Mouse (Mus musculus) midbrain, postnatal 0 days (tissue): ENCODE data around the gene H3f3a. TPM values are rescaled to one million over a fixed set of nuclear protein-coding genes. Genes with fewer than 3 reads are reported as not detected.

Source experiments
- ATAC-seq: fragments of 200-750 bp; cut with Nextera tagmentation; 2 replicates; pipeline ENCODE4 v1.8.0; 2017; ENCODE audit warnings: moderate number of reproducible peaks, mild to moderate bottlenecking, moderate TSS enrichment, moderate library complexity; ENCODE audit not compliant: low FRiP score
- DNase-seq: peaks from one replicate; pipeline ENCODE4 v3.0.0-alpha.2; 2015; ENCODE audit warnings: low spot score
- H3K27ac ChIP-seq: fragments of 300-500 bp; sonication (generic); 2 replicates; pipeline ENCODE4 v1.5.1; 2014; ENCODE audit warnings: low read depth, mild to moderate bottlenecking, low read length, mixed read lengths
- H3K27me3 ChIP-seq: fragments of 300-500 bp; sonication (generic); 2 replicates; pipeline ENCODE4 v1.6.1; 2014; ENCODE audit warnings: low read length, control low read depth, mixed read lengths; ENCODE audit not compliant: insufficient read depth
- H3K36me3 ChIP-seq: fragments of 300-500 bp; sonication (generic); 2 replicates; pipeline ENCODE4 v1.6.1; 2014; ENCODE audit warnings: low read length, control low read depth, mixed read lengths; ENCODE audit not compliant: insufficient read depth
- H3K4me1 ChIP-seq: fragments of 300-500 bp; sonication (generic); 2 replicates; pipeline ENCODE4 v1.6.1; 2014; ENCODE audit warnings: mild to moderate bottlenecking, control low read depth, antibody characterized with exemption, low read length, mixed read lengths; ENCODE audit not compliant: insufficient read depth
- H3K4me2 ChIP-seq: fragments of 300-500 bp; sonication (generic); 2 replicates; pipeline ENCODE4 v1.6.1; 2014; ENCODE audit warnings: low read depth, mild to moderate bottlenecking, low read length, mixed read lengths; ENCODE audit not compliant: poor library complexity, severe bottlenecking
- H3K4me3 ChIP-seq: fragments of 300-500 bp; sonication (generic); 2 replicates; pipeline ENCODE4 v1.5.1; 2014; ENCODE audit warnings: low read depth, mild to moderate bottlenecking, low read length, moderate library complexity
- H3K9ac ChIP-seq: fragments of 300-500 bp; sonication (generic); replicated peaks from 2 replicates; pipeline ENCODE4 v1.6.1; 2014; ENCODE audit warnings: mild to moderate bottlenecking, low read length, moderate library complexity, mixed read lengths; ENCODE audit not compliant: poor library complexity, severe bottlenecking
- H3K9me3 ChIP-seq: fragments of 300-500 bp; sonication (generic); 2 replicates; pipeline ENCODE4 v1.6.1; 2016; ENCODE audit warnings: low read length, control low read depth
- CTCF ChIP-seq: IDR thresholded peaks from 2 replicates; pipeline ENCODE4 v1.5.1; 2016; ENCODE audit warnings: antibody characterized with exemption, mild to moderate bottlenecking
- WGBS: fragments of 180-500 bp; shearing (Covaris S2); extraction: QIAGEN DNeasy Blood & Tissue Kit; methylation state at CpG from one replicate; pipeline ENCODE4 v1.1.7; 2014; 5-methylcytosine and 5-hydroxymethylcytosine counted together
- polyA plus RNA-seq: library from polyadenylated mRNA; unstranded; fragments of >200 nt; fragmentation: Nextera tagmentation; extraction: Ambion mirVana; gene quantifications from 2 replicates; pipeline ENCODE4 v1.2.1, GENCODE M21; 2015
- total RNA-seq: library from RNA; depleted of rRNA; stranded (reverse); fragments of >200 nt; gene quantifications from 2 replicates; pipeline ENCODE4 v1.2.3, GENCODE M21; 2014

H3f3a gene
- total and polyA plus RNA-seq, 2 experiments from 2014 or later, result 1,783 to 2,039 TPM

- WGBS, result 26% methylated on average over 12 of the region's 12 CpGs
- TF ChIP-seq CTCF, result no peak
- no peak overlapping the region for H3K4me3 ChIP-seq
- H3K27me3 ChIP-seq, result no peaks in the 10 kb centered on the region
- no peaks in the 10 kb centered on the region for H3K9me3 ChIP-seq
- ATAC-seq (no peak), DNase-seq (no peak)
- H3K9ac ChIP-seq, result peak overlapping the region; percentile 36; the same call in 1 of the 2 replicates
- peak overlapping the region; percentile 82 for H3K4me2 ChIP-seq
- no peaks in the 10 kb centered on the region for H3K36me3 ChIP-seq
- 0 out of 2 replicates have a peak, but pooled peaks cover 3% of the 10 kb centered on the region for H3K4me1 ChIP-seq
- peak overlapping the region; percentile 48; the same call in 1 of the 2 replicates for H3K27ac ChIP-seq
Observed at GRCm38 (mm10) chr1:180815371-180816024, 1.8 kb upstream of the H3f3a start.

- DNase-seq (peak; percentile 96), ATAC-seq (peak; percentile 96)
- no peaks in the 10 kb centered on the region for H3K27me3 ChIP-seq
- H3K9me3 ChIP-seq, result no peaks in the 10 kb centered on the region
- peak overlapping the region; percentile 98 for H3K9ac ChIP-seq
- H3K36me3 ChIP-seq, result 0 out of 2 replicates have a peak, but pooled peaks cover 3% of the 10 kb centered on the region
- whole genome bisulfite sequencing, result under 1% methylated on average over 24 of the region's 65 CpGs
- peak overlapping the region; percentile 82 for H3K4me2 ChIP-seq
- peaks cover 3% of the 10 kb centered on the region; the same call in 1 of the 2 replicates for H3K4me1 ChIP-seq
- peak overlapping the region; percentile 100 for H3K27ac ChIP-seq
- H3K4me3 ChIP-seq, result peak overlapping the region; percentile 57
- TF ChIP-seq CTCF, result no peak
Observed at GRCm38 (mm10) chr1:180813409-180813884, 296 bp downstream of the H3f3a start.

- peak overlapping the region; percentile 57 for H3K4me3 ChIP-seq
- ATAC-seq (no peak), DNase-seq (peak; percentile 62)
- peak overlapping the region; percentile 100 for H3K27ac ChIP-seq
- under 1% methylated on average over 71 of the region's 71 CpGs for WGBS
- no peaks in the 10 kb centered on the region for H3K27me3 ChIP-seq
- H3K36me3 ChIP-seq, result 0 out of 2 replicates have a peak, but pooled peaks cover 7% of the 10 kb centered on the region
- peaks cover 3% of the 10 kb centered on the region; the same call in 1 of the 2 replicates for H3K4me1 ChIP-seq
- peak overlapping the region; percentile 88 for H3K9ac ChIP-seq
- TF ChIP-seq CTCF, result no peak
- H3K9me3 ChIP-seq, result no peaks in the 10 kb centered on the region
- H3K4me2 ChIP-seq, result peak overlapping the region; percentile 39
Observed at GRCm38 (mm10) chr1:180812463-180813408, 1.0 kb downstream of the H3f3a start.

GRCm38 (mm10) chr1:180811596-180812462, 1.9 kb downstream of the H3f3a start:
- ATAC-seq, result no peak
- peak overlapping the region; percentile 88 for H3K9ac ChIP-seq
- H3K4me2 ChIP-seq, result peak overlapping the region; percentile 48
- DNase-seq, result no peak
- H3K4me3 ChIP-seq, result peak overlapping the region; percentile 57
- H3K27ac ChIP-seq, result peak overlapping the region; percentile 100
- H3K9me3 ChIP-seq, result no peaks in the 10 kb centered on the region
- peaks cover 3% of the 10 kb centered on the region; the same call in 1 of the 2 replicates for H3K4me1 ChIP-seq
- no peaks in the 10 kb centered on the region for H3K27me3 ChIP-seq
- peak; percentile 73 for TF ChIP-seq CTCF
- WGBS, result 1% methylated on average over 27 of the region's 27 CpGs
- peaks cover 13% of the 10 kb centered on the region for H3K36me3 ChIP-seq

- Histone ChIP-seq H3K4me3 (peak overlapping the region; percentile 57), H3K9me3 (no peaks in the 10 kb centered on the region), H3K36me3 (peaks cover 22% of the 10 kb centered on the region), H3K9ac (no peak overlapping the region), H3K27ac (no peak overlapping the region), H3K27me3 (no peaks in the 10 kb centered on the region), H3K4me2 (peak overlapping the region; percentile 48), H3K4me1 (peaks cover 3% of the 10 kb centered on the region; the same call in 1 of the 2 replicates)
- 65% methylated on average over 7 of the region's 7 CpGs for WGBS
- ATAC-seq (no peak), DNase-seq (peak; percentile 61)
- TF ChIP-seq CTCF, result peak; percentile 59
Observed at GRCm38 (mm10) chr1:180810976-180811375, 2.8 kb downstream of the H3f3a start.
